Comparison of ENCODE assay signal across 7 mouse cellular contexts in the genomic region with DNA sequence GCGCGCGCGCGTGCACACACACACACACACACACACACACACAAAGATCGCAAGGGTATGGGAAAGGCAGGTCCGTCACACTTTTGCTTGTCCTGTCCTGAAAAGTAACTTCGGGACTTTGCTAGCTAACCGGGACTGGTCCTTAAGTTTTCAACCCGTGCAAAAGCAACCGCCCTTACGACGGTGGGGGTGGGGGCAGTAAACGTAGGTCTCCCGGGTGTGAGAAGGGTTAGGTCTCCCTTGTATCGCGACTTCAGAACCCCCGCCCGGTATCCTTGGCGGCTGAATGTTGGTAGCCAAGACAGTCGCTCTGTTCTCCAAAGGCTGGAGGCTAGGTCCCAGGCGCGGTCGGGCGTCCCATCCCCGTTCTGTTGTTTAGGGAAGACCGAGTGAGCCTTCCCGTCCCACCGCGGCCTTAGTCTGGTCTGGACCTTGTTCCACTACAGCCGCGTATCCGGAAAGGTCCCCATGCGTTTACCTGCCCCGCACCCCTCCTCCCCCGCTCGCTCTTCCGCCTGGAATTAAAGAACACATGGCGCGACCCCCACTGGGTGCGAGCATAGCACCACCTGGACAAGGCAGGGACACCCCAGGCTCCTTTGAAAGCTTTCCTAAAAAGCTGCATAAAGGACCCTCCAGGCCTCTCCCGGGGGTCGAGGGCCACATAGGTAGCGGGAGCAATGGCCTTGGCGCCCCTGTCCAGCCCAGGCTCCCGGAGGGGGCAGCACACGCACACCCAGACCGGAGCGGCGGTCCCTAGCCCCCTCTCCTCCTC. TPM values are rescaled to one million over a fixed set of nuclear protein-coding genes. Genes with fewer than 3 reads are reported as not detected.
A peak's percentile ranks its signal among the peaks of the same experiment; 100 is the strongest.
DNase-seq lines count a peak whose midpoint lies in the region; ATAC-seq lines count a peak whose summit lies in the region.

No protein-coding gene starts in this region.

- H3K27me3 ChIP-seq in hindbrain, embryonic 10.5 days (ENCODE audit: insufficient read depth, poor library complexity, severe bottlenecking): peaks cover 58% of the 10 kb centered on the region
- peaks cover 51% of the 10 kb centered on the region for H3K27me3 ChIP-seq in liver, embryonic 11.5 days (replicated peaks; ENCODE audit: control insufficient read depth, insufficient read depth, low read length)
- 0 out of 2 replicates have a peak, but pooled peaks cover 6% of the 10 kb centered on the region for H3K27me3 ChIP-seq in stomach, embryonic 14.5 days (ENCODE audit: control insufficient read depth, insufficient read depth, low read length)

- no peak overlapping the region for H3K9ac ChIP-seq in liver, embryonic 11.5 days (ENCODE audit: low read depth, low read length)
- H3K9ac ChIP-seq in stomach, embryonic 14.5 days (replicated peaks; ENCODE audit: low read depth, low read length): no peak overlapping the region

- H3K9me3 ChIP-seq in hindbrain, embryonic 10.5 days: no peaks in the 10 kb centered on the region
- no peaks in the 10 kb centered on the region for H3K9me3 ChIP-seq in liver, embryonic 11.5 days (ENCODE audit: control insufficient read depth, low read length)
- no peaks in the 10 kb centered on the region for H3K9me3 ChIP-seq in stomach, embryonic 14.5 days (ENCODE audit: control insufficient read depth, low read depth, low read length)

- peaks cover 34% of the 10 kb centered on the region for H3K4me1 ChIP-seq in hindbrain, embryonic 10.5 days (replicated peaks)
- H3K4me1 ChIP-seq in liver, embryonic 11.5 days (replicated peaks; ENCODE audit: control insufficient read depth, insufficient read depth, low read length): no peaks in the 10 kb centered on the region
- peaks cover 8% of the 10 kb centered on the region; the same call in 1 of the 2 replicates for H3K4me1 ChIP-seq in stomach, embryonic 14.5 days (ENCODE audit: control insufficient read depth, insufficient read depth, low read length)

- peak; percentile 18 to 26 for DNase-seq in spleen, postnatal 10 days (ENCODE audit: low spot score in 2 of 2)
- no peak for DNase-seq in spleen, postnatal 4 days (ENCODE audit: low spot score in 2 of 2)
- peak; percentile 45 for DNase-seq in embryo, embryonic 9.5 days (ENCODE audit: extremely low spot score)
- peak; percentile 60 for DNase-seq in hindbrain, embryonic 10.5 days (ENCODE audit: low spot score)
- peak; percentile 47 for DNase-seq in liver, embryonic 11.5 days (ENCODE audit: low spot score)
- no peak for DNase-seq in left cerebral cortex, adult 9 months (ENCODE audit: low spot score in 2 of 2)

- no peak for ATAC-seq in liver, embryonic 11.5 days (replicated peaks; ENCODE audit: low FRiP score)
- no peak for ATAC-seq in stomach, embryonic 14.5 days (ENCODE audit: insufficient number of reproducible peaks, insufficient read depth, low FRiP score, low read depth)

- H3K27ac ChIP-seq in hindbrain, embryonic 10.5 days: peak overlapping the region; percentile 93
- no peak overlapping the region for H3K27ac ChIP-seq in liver, embryonic 11.5 days (ENCODE audit: low read depth, low read length)
- no peak overlapping the region for H3K27ac ChIP-seq in stomach, embryonic 14.5 days (ENCODE audit: low read length)

- under 1% methylated on average over 50 of the region's 50 CpGs for WGBS in hindbrain, embryonic 10.5 days
- WGBS in liver, embryonic 11.5 days: 1% methylated on average over 50 of the region's 50 CpGs
- under 1% methylated on average over 50 of the region's 50 CpGs for WGBS in stomach, embryonic 14.5 days

- H3K4me2 ChIP-seq in liver, embryonic 11.5 days: peak overlapping the region; percentile 96
- peak overlapping the region; percentile 97 for H3K4me2 ChIP-seq in stomach, embryonic 14.5 days (replicated peaks; ENCODE audit: low read depth, low read length)

- peak overlapping the region; percentile 75 for H3K4me3 ChIP-seq in hindbrain, embryonic 10.5 days
- H3K4me3 ChIP-seq in liver, embryonic 11.5 days (ENCODE audit: low read depth, low read length): peak overlapping the region; percentile 55
- H3K4me3 ChIP-seq in stomach, embryonic 14.5 days (ENCODE audit: low read depth, low read length): peak overlapping the region; percentile 61

- peaks cover 10% of the 10 kb centered on the region for H3K36me3 ChIP-seq in hindbrain, embryonic 10.5 days
- no peaks in the 10 kb centered on the region for H3K36me3 ChIP-seq in liver, embryonic 11.5 days (ENCODE audit: control insufficient read depth, insufficient read depth, low read length)
- H3K36me3 ChIP-seq in stomach, embryonic 14.5 days (ENCODE audit: control insufficient read depth, insufficient read depth, low read length): no peaks in the 10 kb centered on the region

RNA-seq across cellular contexts. Expression of gene E030030I06Rik, which starts 0.8 kb away (rescaled TPM):
- 21.4 and 28.9 TPM in 2 replicates for polyA plus RNA-seq in hindbrain, embryonic 10.5 days (2016; fragmentation: Nextera tagmentation; extraction: Ambion mirVana)
- polyA plus RNA-seq in liver, embryonic 11.5 days (2014; fragmentation: Nextera tagmentation; extraction: Ambion mirVana): 6.3 and 8.2 TPM in 2 replicates
- 31.4 and 36.3 TPM in 2 replicates for polyA plus RNA-seq in stomach, embryonic 14.5 days (2014; fragmentation: Nextera tagmentation; extraction: Ambion mirVana)

RNA-seq across cellular contexts. Expression of gene Raet1e, which starts 8.5 kb away (rescaled TPM):
- 15.1 and 20.0 TPM in 2 replicates for polyA plus RNA-seq in hindbrain, embryonic 10.5 days (2016; fragmentation: Nextera tagmentation; extraction: Ambion mirVana)
- polyA plus RNA-seq in liver, embryonic 11.5 days (2014; fragmentation: Nextera tagmentation; extraction: Ambion mirVana): 3.2 and 4.0 TPM in 2 replicates
- polyA plus RNA-seq in stomach, embryonic 14.5 days (2014; fragmentation: Nextera tagmentation; extraction: Ambion mirVana): 11.3 and 12.5 TPM in 2 replicates

RNA-seq across cellular contexts. Expression of gene H60b, which starts 8.5 kb away (rescaled TPM):
- 1.6 and 1.9 TPM in 2 replicates for polyA plus RNA-seq in hindbrain, embryonic 10.5 days (2016; fragmentation: Nextera tagmentation; extraction: Ambion mirVana)
- polyA plus RNA-seq in liver, embryonic 11.5 days (2014; fragmentation: Nextera tagmentation; extraction: Ambion mirVana): 0.29 TPM in 1 of 2 replicates, not detected in the other
- polyA plus RNA-seq in stomach, embryonic 14.5 days (2014; fragmentation: Nextera tagmentation; extraction: Ambion mirVana): 0.78 and 1.1 TPM in 2 replicates

Comparison
In these comparisons a context has a peak if more than half of its experiments do, and no peak if none do; other contexts are left out.
1. DNase-seq: peak in spleen, postnatal 10 days (2 of 2), embryo, embryonic 9.5 days (single experiment), hindbrain, embryonic 10.5 days (single experiment) and liver, embryonic 11.5 days (single experiment); none in spleen, postnatal 4 days (0 of 2) and left cerebral cortex, adult 9 months (0 of 2).
2. Peak in every context shown above with its lines, with median percentiles within 50 percentile points of each other: H3K4me3 ChIP-seq.